Mouse (Mus musculus): ENCODE data around the gene Bri3. TPM values are rescaled to one million over a fixed set of nuclear protein-coding genes. Genes with fewer than 3 reads are reported as not detected.

Bri3 gene
- polyA plus RNA-seq, 1 experiment from 2014 or later = 125 TPM

GRCm38 (mm10) chr5:144261309-144261708 lies 17.1 kb downstream of the Bri3 start:
- no peak overlapping the region for H3K27ac ChIP-seq (replicated peaks; ENCODE audit: low read depth, low read length)
- 85% methylated on average over 9 of the region's 9 CpGs for WGBS
- H3K9me3 ChIP-seq (ENCODE audit: control insufficient read depth, low read length) = no peaks in the 10 kb centered on the region
- H3K4me1 ChIP-seq (ENCODE audit: control insufficient read depth, insufficient read depth, low read length) = peaks cover 34% of the 10 kb centered on the region
- no peak for ATAC-seq (ENCODE audit: low FRiP score, low TSS enrichment)
- no peak overlapping the region for H3K4me3 ChIP-seq (replicated peaks; ENCODE audit: low read depth, low read length)
- no peaks in the 10 kb centered on the region for H3K27me3 ChIP-seq (ENCODE audit: control insufficient read depth, insufficient read depth, low read length)
- peaks cover 45% of the 10 kb centered on the region for H3K36me3 ChIP-seq (ENCODE audit: control insufficient read depth, insufficient read depth, low read length)
- no peak overlapping the region for H3K4me2 ChIP-seq (ENCODE audit: low read length)
- H3K9ac ChIP-seq (replicated peaks; ENCODE audit: low read length) = no peak overlapping the region
- no peak for DNase-seq

GRCm38 (mm10) chr5:144261829-144262228 lies 17.6 kb downstream of the Bri3 start:
- H3K4me2 ChIP-seq (ENCODE audit: low read length) = no peak overlapping the region
- no peak for DNase-seq
- no peak overlapping the region for H3K4me3 ChIP-seq (replicated peaks; ENCODE audit: low read depth, low read length)
- peaks cover 50% of the 10 kb centered on the region for H3K36me3 ChIP-seq (ENCODE audit: control insufficient read depth, insufficient read depth, low read length)
- H3K27ac ChIP-seq (replicated peaks; ENCODE audit: low read depth, low read length) = no peak overlapping the region
- ATAC-seq (ENCODE audit: low FRiP score, low TSS enrichment) = no peak
- H3K9me3 ChIP-seq (ENCODE audit: control insufficient read depth, low read length) = no peaks in the 10 kb centered on the region
- H3K4me1 ChIP-seq (ENCODE audit: control insufficient read depth, insufficient read depth, low read length) = peaks cover 29% of the 10 kb centered on the region
- no peak overlapping the region for H3K9ac ChIP-seq (replicated peaks; ENCODE audit: low read length)
- H3K27me3 ChIP-seq (ENCODE audit: control insufficient read depth, insufficient read depth, low read length) = no peaks in the 10 kb centered on the region
- WGBS = 96% methylated on average over 5 of the region's 5 CpGs

- Histone ChIP-seq H3K4me3 (replicated peaks; ENCODE audit: low read depth, low read length) (no peak overlapping the region), H3K27me3 (ENCODE audit: control insufficient read depth, insufficient read depth, low read length) (no peaks in the 10 kb centered on the region), H3K36me3 (ENCODE audit: control insufficient read depth, insufficient read depth, low read length) (peaks cover 55% of the 10 kb centered on the region), H3K4me2 (ENCODE audit: low read length) (no peak overlapping the region), H3K9me3 (ENCODE audit: control insufficient read depth, low read length) (no peaks in the 10 kb centered on the region), H3K27ac (replicated peaks; ENCODE audit: low read depth, low read length) (no peak overlapping the region), H3K4me1 (ENCODE audit: control insufficient read depth, insufficient read depth, low read length) (peaks cover 17% of the 10 kb centered on the region), H3K9ac (replicated peaks; ENCODE audit: low read length) (no peak overlapping the region)
- 87% methylated on average over 9 of the region's 9 CpGs for WGBS
- DNase-seq (no peak), ATAC-seq (ENCODE audit: low FRiP score, low TSS enrichment) (no peak)
Observed at GRCm38 (mm10) chr5:144263082-144263481, 18.8 kb downstream of the Bri3 start.

- WGBS = 93% methylated on average over 13 of the region's 13 CpGs
- no peak for ATAC-seq (ENCODE audit: low FRiP score, low TSS enrichment)
Observed at GRCm38 (mm10) chr5:144263496-144263895, 19.3 kb downstream of the Bri3 start.

GRCm38 (mm10) chr5:144267535-144268241 lies 23.5 kb downstream of the Bri3 start:
- Histone ChIP-seq H3K27ac (replicated peaks; ENCODE audit: low read depth, low read length) (no peak overlapping the region), H3K4me2 (ENCODE audit: low read length) (no peak overlapping the region), H3K36me3 (ENCODE audit: control insufficient read depth, insufficient read depth, low read length) (peaks cover 37% of the 10 kb centered on the region), H3K27me3 (ENCODE audit: control insufficient read depth, insufficient read depth, low read length) (no peaks in the 10 kb centered on the region), H3K9ac (replicated peaks; ENCODE audit: low read length) (no peak overlapping the region), H3K9me3 (ENCODE audit: control insufficient read depth, low read length) (no peaks in the 10 kb centered on the region), H3K4me3 (replicated peaks; ENCODE audit: low read depth, low read length) (no peak overlapping the region), H3K4me1 (ENCODE audit: control insufficient read depth, insufficient read depth, low read length) (no peaks in the 10 kb centered on the region)
- no peak for ATAC-seq (ENCODE audit: low FRiP score, low TSS enrichment)
- WGBS = 85% methylated on average over 8 of the region's 8 CpGs
- no peak for DNase-seq

More at GRCm38 (mm10) chr5:144263496-144263895, 19.3 kb downstream of the Bri3 start:
- Histone ChIP-seq H3K4me1 (ENCODE audit: control insufficient read depth, insufficient read depth, low read length) (peaks cover 13% of the 10 kb centered on the region), H3K9me3 (ENCODE audit: control insufficient read depth, low read length) (no peaks in the 10 kb centered on the region), H3K27ac (replicated peaks; ENCODE audit: low read depth, low read length) (no peak overlapping the region), H3K27me3 (ENCODE audit: control insufficient read depth, insufficient read depth, low read length) (no peaks in the 10 kb centered on the region), H3K4me2 (ENCODE audit: low read length) (no peak overlapping the region), H3K9ac (replicated peaks; ENCODE audit: low read length) (no peak overlapping the region), H3K36me3 (ENCODE audit: control insufficient read depth, insufficient read depth, low read length) (peaks cover 59% of the 10 kb centered on the region), H3K4me3 (replicated peaks; ENCODE audit: low read depth, low read length) (no peak overlapping the region)
- no peak for DNase-seq

GRCm38 (mm10) chr5:144269926-144270325 lies 25.7 kb downstream of the Bri3 start:
- Histone ChIP-seq H3K9ac (replicated peaks; ENCODE audit: low read length) (no peak overlapping the region), H3K4me3 (replicated peaks; ENCODE audit: low read depth, low read length) (no peak overlapping the region), H3K27ac (replicated peaks; ENCODE audit: low read depth, low read length) (no peak overlapping the region), H3K4me2 (ENCODE audit: low read length) (no peak overlapping the region), H3K9me3 (ENCODE audit: control insufficient read depth, low read length) (no peaks in the 10 kb centered on the region), H3K36me3 (ENCODE audit: control insufficient read depth, insufficient read depth, low read length) (peaks cover 22% of the 10 kb centered on the region), H3K27me3 (ENCODE audit: control insufficient read depth, insufficient read depth, low read length) (no peaks in the 10 kb centered on the region), H3K4me1 (ENCODE audit: control insufficient read depth, insufficient read depth, low read length) (no peaks in the 10 kb centered on the region)
- 89% methylated on average over 7 of the region's 7 CpGs for WGBS
- ATAC-seq (ENCODE audit: low FRiP score, low TSS enrichment) = no peak
- DNase-seq = no peak

GRCm38 (mm10) chr5:144270420-144270819 lies 26.2 kb downstream of the Bri3 start:
- Histone ChIP-seq H3K27ac (replicated peaks; ENCODE audit: low read depth, low read length) (no peak overlapping the region), H3K9me3 (ENCODE audit: control insufficient read depth, low read length) (no peaks in the 10 kb centered on the region), H3K36me3 (ENCODE audit: control insufficient read depth, insufficient read depth, low read length) (peaks cover 18% of the 10 kb centered on the region), H3K27me3 (ENCODE audit: control insufficient read depth, insufficient read depth, low read length) (no peaks in the 10 kb centered on the region), H3K4me1 (ENCODE audit: control insufficient read depth, insufficient read depth, low read length) (no peaks in the 10 kb centered on the region), H3K4me3 (replicated peaks; ENCODE audit: low read depth, low read length) (no peak overlapping the region), H3K9ac (replicated peaks; ENCODE audit: low read length) (no peak overlapping the region), H3K4me2 (ENCODE audit: low read length) (no peak overlapping the region)
- ATAC-seq (ENCODE audit: low FRiP score, low TSS enrichment) (no peak), DNase-seq (no peak)
- 93% methylated on average over 8 of the region's 8 CpGs for WGBS

GRCm38 (mm10) chr5:144271118-144271517 lies 26.9 kb downstream of the Bri3 start:
- no peak overlapping the region for H3K27ac ChIP-seq (replicated peaks; ENCODE audit: low read depth, low read length)
- DNase-seq = no peak
- WGBS = 83% methylated on average over 3 of the region's 3 CpGs
- H3K27me3 ChIP-seq (ENCODE audit: control insufficient read depth, insufficient read depth, low read length) = no peaks in the 10 kb centered on the region
- no peaks in the 10 kb centered on the region for H3K4me1 ChIP-seq (ENCODE audit: control insufficient read depth, insufficient read depth, low read length)
- H3K9ac ChIP-seq (replicated peaks; ENCODE audit: low read length) = no peak overlapping the region
- peaks cover 16% of the 10 kb centered on the region for H3K36me3 ChIP-seq (ENCODE audit: control insufficient read depth, insufficient read depth, low read length)
- no peaks in the 10 kb centered on the region for H3K9me3 ChIP-seq (ENCODE audit: control insufficient read depth, low read length)
- no peak overlapping the region for H3K4me2 ChIP-seq (ENCODE audit: low read length)
- ATAC-seq (ENCODE audit: low FRiP score, low TSS enrichment) = no peak
- H3K4me3 ChIP-seq (replicated peaks; ENCODE audit: low read depth, low read length) = no peak overlapping the region

GRCm38 (mm10) chr5:144271772-144272171 lies 27.5 kb downstream of the Bri3 start:
- WGBS = 83% methylated on average over 5 of the region's 5 CpGs
- Histone ChIP-seq H3K27ac (replicated peaks; ENCODE audit: low read depth, low read length) (no peak overlapping the region), H3K9me3 (ENCODE audit: control insufficient read depth, low read length) (no peaks in the 10 kb centered on the region), H3K4me3 (replicated peaks; ENCODE audit: low read depth, low read length) (no peak overlapping the region), H3K36me3 (ENCODE audit: control insufficient read depth, insufficient read depth, low read length) (peaks cover 9% of the 10 kb centered on the region), H3K4me2 (ENCODE audit: low read length) (no peak overlapping the region), H3K9ac (replicated peaks; ENCODE audit: low read length) (no peak overlapping the region), H3K27me3 (ENCODE audit: control insufficient read depth, insufficient read depth, low read length) (no peaks in the 10 kb centered on the region), H3K4me1 (ENCODE audit: control insufficient read depth, insufficient read depth, low read length) (no peaks in the 10 kb centered on the region)
- ATAC-seq (ENCODE audit: low FRiP score, low TSS enrichment) (no peak), DNase-seq (no peak)
